Comparison of ENCODE assay signal across 9 mouse cellular contexts in genomic region chr12:79097106-79097752, GRCm38 (mm10). TPM values are rescaled to one million over a fixed set of nuclear protein-coding genes. Genes with fewer than 3 reads are reported as not detected.
DNase-seq lines count a peak whose midpoint lies in the region; ATAC-seq and TF ChIP-seq lines count a peak whose summit lies in the region.
"Had no signal": no experiment of that assay in that cellular context is flagged by ENCODE, and none has a peak within 500 bp of the region (broad histone marks: within the 10 kb centered on the region; RNA-seq: fewer than 3 reads in every experiment).

No protein-coding gene starts in this region.

- H3K27ac ChIP-seq in heart, embryonic 11.5 days (ENCODE audit: low read depth, low read length), result no peak overlapping the region
- no peak overlapping the region for H3K27ac ChIP-seq in thymus, adult 2 months (ENCODE audit: control insufficient read depth, insufficient read depth, low read length)
- H3K27ac ChIP-seq: embryonic facial prominence, embryonic 13.5 days had no signal

- H3K9ac ChIP-seq in heart, embryonic 11.5 days (ENCODE audit: low read depth, low read length), result no peak overlapping the region
- H3K9ac ChIP-seq: embryonic facial prominence, embryonic 13.5 days had no signal

- H3K4me3 ChIP-seq in heart, embryonic 11.5 days (ENCODE audit: low read depth, low read length), result no peak overlapping the region
- H3K4me3 ChIP-seq in thymus, adult 2 months (ENCODE audit: control insufficient read depth, insufficient read depth, low read length), result no peak overlapping the region
- H3K4me3 ChIP-seq: embryonic facial prominence, embryonic 13.5 days had no signal

- ATAC-seq in heart, embryonic 11.5 days (replicated peaks; ENCODE audit: insufficient number of reproducible peaks, low FRiP score, low TSS enrichment), result no peak
- peak; percentile 79 for ATAC-seq in megakaryocyte progenitor cell, adult 5-6 weeks (replicated peaks; ENCODE audit: poor library complexity)

- intact Hi-C loops in heart, postnatal 36 days (cut with DNase I), result loop anchor here (1.0 to 10.0 kb wide), 3 partner anchors 74 to 882 kb away; no protein-coding TSS in a partner anchor
- intact Hi-C loops in gastrocnemius, postnatal 14 days (cut with DNase I; ENCODE audit: low total_unique reads), result no loop called here

- WGBS in heart, embryonic 11.5 days (ENCODE audit: insufficient replicate concordance), result 51% methylated on average over 3 of the region's 3 CpGs
- WGBS in thymus, adult 2 months, result 74% methylated on average over 3 of the region's 3 CpGs

- no peaks in the 10 kb centered on the region for H3K27me3 ChIP-seq in heart, embryonic 11.5 days (ENCODE audit: control insufficient read depth, insufficient read depth, low read length)
- no peaks in the 10 kb centered on the region for H3K27me3 ChIP-seq in thymus, adult 2 months (ENCODE audit: control insufficient read depth, insufficient read depth, low read length)
- H3K27me3 ChIP-seq: embryonic facial prominence, embryonic 13.5 days had no signal

- no peak for TF ChIP-seq POLR2A in thymus, adult 2 months (IDR thresholded peaks at IDR 0.05; ENCODE audit: control insufficient read depth, extremely low read depth, insufficient read depth, low read length, poor library complexity)

- H3K9me3 ChIP-seq in heart, embryonic 11.5 days (replicated peaks; ENCODE audit: control insufficient read depth, low read length), result no peaks in the 10 kb centered on the region
- H3K9me3 ChIP-seq: embryonic facial prominence, embryonic 13.5 days had no signal

- no peak for TF ChIP-seq CTCF in thymus, adult 2 months (IDR thresholded peaks at IDR 0.05; ENCODE audit: borderline replicate concordance, control insufficient read depth, extremely low read depth, insufficient read depth, low read length, poor library complexity)

- H3K4me1 ChIP-seq in heart, embryonic 11.5 days (ENCODE audit: control insufficient read depth, insufficient read depth, low read length), result no peaks in the 10 kb centered on the region
- H3K4me1 ChIP-seq in thymus, adult 2 months (replicated peaks; ENCODE audit: control insufficient read depth, insufficient read depth, low read length), result no peaks in the 10 kb centered on the region
- H3K4me1 ChIP-seq: embryonic facial prominence, embryonic 13.5 days had no signal

- peak; percentile 9 for DNase-seq in heart, adult 8-10 months (ENCODE audit: low spot score)
- peak; percentile 13 for DNase-seq in thymus, adult 2 months
- no peak for DNase-seq in thymus, adult 18-20 months
- peak; percentile 30 for DNase-seq in c-Kit-positive CD71-positive TER-119-negative erythroid progenitor cells, embryonic 14.5 days (ENCODE audit: low read depth)
- peak; percentile 5 to 14 for DNase-seq in heart, postnatal 36 days
- DNase-seq in gastrocnemius, postnatal 14 days, result no peak

- H3K36me3 ChIP-seq in heart, embryonic 11.5 days (ENCODE audit: control insufficient read depth, insufficient read depth, low read length), result no peaks in the 10 kb centered on the region
- H3K36me3 ChIP-seq in thymus, adult 2 months (ENCODE audit: control insufficient read depth, insufficient read depth, low read length), result no peaks in the 10 kb centered on the region
- H3K36me3 ChIP-seq: embryonic facial prominence, embryonic 13.5 days had no signal

- no peak overlapping the region for H3K4me2 ChIP-seq in heart, embryonic 11.5 days
- H3K4me2 ChIP-seq: embryonic facial prominence, embryonic 13.5 days had no signal

RNA-seq across cellular contexts. Expression of gene Pigh, which starts 7.8 kb away (rescaled TPM):
- 1 to 10 TPM; 2.6 to 4.7 (median 3.5) TPM for total RNA-seq in heart, adult 8-10 months (2022)
- polyA plus RNA-seq in heart, embryonic 11.5 days (2014; fragmentation: Nextera tagmentation; extraction: Ambion mirVana), result 17.7 and 19.0 TPM in 2 replicates
- 21.3 and 23.6 TPM in 2 replicates for polyA plus RNA-seq in thymus, adult 2 months (2012; rRNA removed)
- total RNA-seq in heart, postnatal 36 days (2021), result 1 to 10 TPM; 2.9 to 3.5 TPM
- 17.1 and 18.2 TPM in 2 replicates for total RNA-seq in megakaryocyte progenitor cell, adult 5-6 weeks (2015)
- 13.2 and 15.8 TPM in 2 replicates for total RNA-seq in megakaryocyte progenitor cell, adult 5-6 weeks (2017)
- total RNA-seq in gastrocnemius, postnatal 14 days (2021), result 1 to 10 TPM; 1.9 to 2.9 TPM

RNA-seq across cellular contexts. Expression of gene Arg2, which starts 33.3 kb away (rescaled TPM):
- under 1 TPM in 1 of 4 experiments, not detected in 3; 0.17 TPM for total RNA-seq in heart, adult 8-10 months (2022)
- polyA plus RNA-seq in heart, embryonic 11.5 days (2014; fragmentation: Nextera tagmentation; extraction: Ambion mirVana), result 0.20 and 0.50 TPM in 2 replicates
- polyA plus RNA-seq in thymus, adult 2 months (2012; rRNA removed), result 3.2 and 5.1 TPM in 2 replicates
- not detected for total RNA-seq in heart, postnatal 36 days (2021)
- total RNA-seq in megakaryocyte progenitor cell, adult 5-6 weeks (2015), result 0.54 and 0.93 TPM in 2 replicates
- 0.04 and 0.34 TPM in 2 replicates for total RNA-seq in megakaryocyte progenitor cell, adult 5-6 weeks (2017)
- not detected for total RNA-seq in gastrocnemius, postnatal 14 days (2021)

Comparison
In these comparisons a context has a peak if more than half of its experiments do, and no peak if none do; other contexts are left out.
1. DNase-seq: peak in heart, adult 8-10 months (single experiment), thymus, adult 2 months (single experiment), c-Kit-positive CD71-positive TER-119-negative erythroid progenitor cells, embryonic 14.5 days (single experiment) and heart, postnatal 36 days (2 of 2); none in thymus, adult 18-20 months (0 of 2) and gastrocnemius, postnatal 14 days (single experiment).